Mouse (Mus musculus): ENCODE measurements around the gene Snrpd3.
"Not testable (repeated sequence)": the region's sequence is repeated elsewhere in the genome, so short reads cannot be mapped to it uniquely, and the experiment has no call there.

The Snrpd3 gene

DNA sequence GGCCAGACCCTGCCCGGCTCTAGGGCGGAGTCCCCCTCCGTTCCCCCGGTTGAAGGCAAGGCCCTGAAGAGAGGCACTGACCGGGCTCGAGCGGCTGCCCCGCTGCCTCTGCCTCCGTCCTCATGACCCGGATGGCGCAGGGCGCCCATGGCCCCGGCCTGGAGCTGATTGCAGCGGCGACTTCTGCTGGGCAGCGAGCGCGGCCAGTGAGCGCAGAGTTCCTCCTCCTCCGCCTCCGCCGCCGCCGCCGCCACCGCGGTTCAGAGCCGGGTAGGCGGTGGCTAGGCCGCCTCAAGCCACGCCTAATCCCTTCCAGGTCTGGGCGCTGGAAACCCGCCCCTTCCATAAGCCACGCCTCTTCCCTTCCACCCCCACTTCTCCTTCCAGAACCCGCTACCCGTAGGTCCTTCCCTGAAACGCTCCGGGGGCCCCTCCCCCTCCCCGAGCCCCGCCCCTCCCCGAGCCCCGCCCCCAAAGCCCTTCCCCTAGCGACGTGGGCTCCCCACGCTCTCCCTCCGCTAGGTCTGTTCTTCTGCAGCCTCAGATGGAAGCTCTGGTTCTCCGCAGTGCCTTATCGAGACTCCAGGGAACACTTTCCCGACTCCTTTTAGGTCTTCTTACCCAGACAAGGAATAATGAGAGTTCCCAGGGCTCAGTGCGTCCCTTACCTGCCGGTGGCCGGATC lies at the start of gene Snrpd3:
Snrpd3 (plus strand) TSS at position 479 of the 685 bp plus-strand sequence.
- peak; percentile 98 for DNase-seq (ENCODE audit: low read depth)

GRCm38 (mm10) chr10:75473411-75473810 lies 43.9 kb upstream of the Snrpd3 start:
- no peak for DNase-seq (ENCODE audit: low read depth)

GRCm38 (mm10) chr10:75474571-75474970 lies 42.8 kb upstream of the Snrpd3 start:
- no peak for DNase-seq (ENCODE audit: low read depth)

DNA sequence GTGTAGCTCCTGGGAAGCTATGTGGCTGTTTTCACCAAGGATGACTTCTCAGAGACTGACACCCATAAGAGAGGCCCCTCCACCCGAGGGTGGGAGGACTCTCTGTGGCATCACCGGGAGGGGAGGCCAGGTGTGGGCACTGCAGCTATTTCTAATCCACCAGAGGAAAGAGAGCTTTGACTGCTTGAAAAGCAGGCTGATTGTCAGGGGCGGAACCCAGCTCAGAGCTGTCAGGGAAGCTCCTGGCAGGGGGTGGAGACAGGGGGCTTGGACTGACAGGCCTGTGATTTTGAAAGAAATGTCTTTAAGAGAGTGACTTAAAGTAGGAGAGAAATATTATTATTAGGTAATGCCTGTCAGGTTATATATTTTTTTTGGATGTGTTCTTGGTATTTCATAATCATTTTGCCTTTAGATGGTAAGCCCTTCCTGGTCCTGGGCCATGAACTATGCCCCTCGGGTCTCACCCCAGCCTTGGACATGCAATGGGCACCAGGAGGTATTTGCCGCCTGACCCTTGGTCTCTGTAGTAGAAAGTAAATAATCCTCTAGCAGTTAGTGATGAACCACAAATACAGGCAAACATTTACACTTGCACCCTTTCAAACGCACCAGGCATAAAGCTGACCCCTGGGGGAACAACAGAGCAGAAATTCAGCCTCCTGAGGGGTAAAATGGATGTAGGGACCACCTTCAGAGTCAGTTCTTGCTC lies 42.1 kb upstream of the Snrpd3 start:
- not testable (repeated sequence) for DNase-seq (ENCODE audit: low read depth)

DNA sequence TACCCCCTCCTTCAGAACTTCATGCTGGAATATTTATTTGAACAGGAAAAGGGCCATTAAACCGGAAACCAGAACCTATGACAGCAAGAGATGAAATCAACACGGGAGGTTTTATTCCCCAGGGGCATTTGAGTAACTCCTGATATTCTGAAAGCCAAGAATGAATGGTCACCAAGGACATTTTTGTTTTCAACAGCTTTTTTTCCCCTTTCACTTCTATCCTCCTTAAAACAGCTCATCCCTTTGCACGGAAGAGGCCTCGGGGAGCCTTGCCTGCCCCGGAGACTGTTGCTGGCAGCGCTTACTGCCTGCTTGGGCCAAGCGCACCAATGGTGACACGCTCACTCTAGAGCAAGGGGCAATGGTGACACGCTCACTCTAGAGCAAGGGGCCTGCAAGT lies 40.3 kb upstream of the Snrpd3 start:
- no peak for DNase-seq (ENCODE audit: low read depth)

DNA sequence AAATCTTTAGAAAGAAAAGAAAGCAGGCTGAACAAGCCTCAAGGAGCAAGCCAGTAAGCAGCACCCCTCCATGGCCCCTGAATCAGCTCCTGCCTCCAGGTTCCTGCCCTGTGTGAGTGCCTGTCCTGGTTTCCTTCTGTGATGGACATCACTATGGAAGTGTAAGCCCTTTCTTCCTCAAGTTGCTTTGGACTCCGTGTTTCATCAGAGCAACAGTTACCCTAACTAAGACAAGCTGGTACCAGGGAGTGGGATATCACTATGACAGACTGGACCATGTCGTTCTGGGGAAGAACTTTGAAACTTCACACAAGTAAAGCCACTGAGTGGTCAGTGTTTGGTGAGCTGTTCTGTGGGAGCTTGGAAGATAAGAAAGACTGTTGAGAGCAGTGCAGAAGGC lies 37.4 kb upstream of the Snrpd3 start:
- DNase-seq (ENCODE audit: low read depth) = no peak

- DNase-seq (ENCODE audit: low read depth) = no peak
Observed at GRCm38 (mm10) chr10:75481703-75482102, 35.6 kb upstream of the Snrpd3 start.

GRCm38 (mm10) chr10:75482271-75482670 lies 35.1 kb upstream of the Snrpd3 start:
- no peak for DNase-seq (ENCODE audit: low read depth)

DNA sequence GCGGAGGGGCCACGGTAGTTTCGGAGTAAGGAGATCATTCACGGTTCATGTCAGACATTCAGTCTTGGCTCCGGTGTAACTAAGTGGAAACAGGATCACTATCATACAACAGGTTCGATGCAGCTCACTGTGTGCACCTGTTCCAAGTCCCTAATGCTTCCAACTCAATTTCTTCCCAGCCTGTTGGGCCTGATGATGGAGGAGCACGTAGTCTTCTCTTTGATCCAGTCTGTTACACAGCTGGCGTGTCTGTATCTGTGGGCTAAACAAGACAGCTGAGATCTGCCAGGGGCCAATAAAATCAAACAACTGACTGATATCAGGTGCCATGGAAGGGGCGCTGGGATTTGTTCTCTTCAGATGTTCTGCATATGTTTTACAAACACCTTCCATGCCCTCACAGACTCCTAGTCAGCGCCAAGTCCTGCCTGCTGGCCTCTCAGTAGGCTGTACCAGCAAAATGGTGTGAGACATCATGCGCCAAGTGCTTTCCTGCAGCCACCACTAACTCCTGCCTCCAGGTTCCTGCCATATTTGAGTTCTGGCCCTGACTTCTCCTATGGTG lies 34.4 kb upstream of the Snrpd3 start:
- no peak for DNase-seq (ENCODE audit: low read depth)

- DNase-seq (ENCODE audit: low read depth) = no peak
Observed at GRCm38 (mm10) chr10:75484066-75484465, 33.3 kb upstream of the Snrpd3 start.

DNA sequence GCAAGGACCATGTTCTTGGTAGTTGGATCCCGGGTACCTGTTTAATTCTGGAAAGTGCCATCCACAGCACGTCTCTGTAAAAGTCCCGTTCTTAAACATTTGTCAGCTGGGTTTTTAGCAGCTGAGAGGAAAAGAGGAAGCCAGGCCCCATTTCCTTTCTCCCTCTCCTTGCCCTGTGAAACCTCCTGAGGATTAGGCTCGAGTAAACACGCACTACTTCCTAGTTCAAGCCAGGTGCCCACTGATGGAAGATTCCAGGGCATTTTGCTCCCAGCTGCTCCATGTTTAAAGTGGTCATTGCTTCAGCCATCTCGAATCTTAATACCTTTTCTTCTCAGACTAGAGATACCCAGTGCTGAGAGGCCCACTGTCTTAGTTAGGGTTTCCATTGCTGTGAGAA lies 32.6 kb upstream of the Snrpd3 start:
- no peak for DNase-seq (ENCODE audit: low read depth)

DNA sequence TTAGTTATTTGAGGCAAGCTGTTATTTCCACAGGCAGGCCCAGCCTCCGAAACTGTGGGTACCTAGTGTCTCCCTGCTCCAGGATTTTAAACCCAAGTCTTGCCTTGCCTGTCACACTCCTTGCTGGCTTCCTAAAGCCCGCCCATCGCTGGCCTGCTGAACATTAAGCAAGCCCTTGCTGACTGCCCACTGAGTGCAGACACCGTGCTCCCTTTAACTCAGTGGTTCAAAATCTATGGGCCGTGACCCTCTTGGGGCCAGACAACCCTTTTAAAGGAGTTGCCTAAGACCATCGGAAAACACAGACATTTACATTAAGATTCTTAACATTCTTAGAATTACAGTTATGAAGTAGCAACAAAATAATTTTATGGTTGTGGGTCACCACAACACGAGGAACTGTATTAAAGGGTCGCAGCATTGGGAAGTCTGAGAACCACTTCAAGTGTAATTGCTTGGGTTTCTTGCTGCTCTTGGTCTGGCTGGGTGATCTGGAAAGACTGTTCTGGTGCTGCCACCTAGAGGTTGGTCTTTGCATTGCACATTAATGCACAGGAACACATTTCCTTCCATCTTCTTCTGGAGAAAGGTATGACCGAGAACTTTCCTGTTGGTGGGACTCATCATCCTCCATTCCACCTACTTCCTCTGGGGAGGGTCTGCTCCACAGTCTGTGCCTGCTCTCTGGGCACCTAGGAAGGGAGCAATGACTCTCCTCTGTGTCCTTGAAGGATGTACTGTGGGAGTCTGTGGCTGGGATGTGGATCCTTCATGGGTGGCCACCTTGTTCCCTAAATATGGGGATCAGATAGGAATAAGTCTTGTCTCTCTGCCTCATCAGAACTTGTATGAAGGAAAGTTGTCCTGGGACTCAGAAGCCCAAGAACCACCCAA lies 31.0 kb upstream of the Snrpd3 start:
- peak; percentile 87 for DNase-seq (ENCODE audit: low read depth)

GRCm38 (mm10) chr10:75487131-75487530 lies 30.2 kb upstream of the Snrpd3 start:
- DNase-seq (ENCODE audit: low read depth) = no peak

GRCm38 (mm10) chr10:75489522-75489921 lies 27.8 kb upstream of the Snrpd3 start:
- no peak for DNase-seq (ENCODE audit: low read depth)

- no peak for DNase-seq (ENCODE audit: low read depth)
Observed at GRCm38 (mm10) chr10:75490731-75491130, 26.6 kb upstream of the Snrpd3 start.

DNA sequence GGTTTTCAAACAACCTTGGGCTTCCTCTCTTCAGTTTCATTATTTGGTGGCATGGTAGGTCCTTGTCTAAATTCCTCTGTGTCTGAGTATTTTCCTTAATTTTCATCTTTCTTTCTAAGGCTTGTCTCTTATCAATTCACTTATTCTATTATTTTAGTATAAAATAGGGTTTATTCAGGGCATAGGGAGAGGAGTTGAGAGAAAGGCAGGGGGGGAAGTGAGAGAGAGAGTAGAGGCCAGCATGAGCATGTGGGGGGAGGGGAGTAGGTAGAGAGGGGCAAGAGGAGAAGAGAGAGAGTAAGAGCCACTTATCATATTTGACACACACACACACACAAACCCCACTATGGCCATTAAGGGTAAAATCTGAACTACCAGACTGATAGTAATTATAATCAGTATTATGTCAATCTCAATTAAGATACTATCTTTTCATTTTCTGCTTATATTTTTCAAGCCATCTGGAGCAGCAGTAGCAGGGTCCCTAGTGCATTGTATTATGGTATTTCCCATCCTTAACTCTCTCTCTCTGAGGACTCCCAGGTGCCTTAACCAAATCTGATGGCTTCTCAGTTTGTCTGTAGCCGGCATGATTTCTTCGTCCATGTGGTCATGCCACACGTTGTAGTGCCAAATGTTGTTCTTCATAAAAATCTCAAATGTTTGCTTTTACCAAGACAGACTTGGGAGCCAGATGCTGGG lies 26.0 kb upstream of the Snrpd3 start:
- DNase-seq (ENCODE audit: low read depth) = no peak

- peak; percentile 63 for DNase-seq (ENCODE audit: low read depth)
Observed at GRCm38 (mm10) chr10:75491936-75492262, 25.5 kb upstream of the Snrpd3 start.

- DNase-seq (ENCODE audit: low read depth) = no peak
Observed at GRCm38 (mm10) chr10:75495304-75495703, 22.0 kb upstream of the Snrpd3 start.

GRCm38 (mm10) chr10:75495921-75496320 lies 21.4 kb upstream of the Snrpd3 start:
- no peak for DNase-seq (ENCODE audit: low read depth)

DNA sequence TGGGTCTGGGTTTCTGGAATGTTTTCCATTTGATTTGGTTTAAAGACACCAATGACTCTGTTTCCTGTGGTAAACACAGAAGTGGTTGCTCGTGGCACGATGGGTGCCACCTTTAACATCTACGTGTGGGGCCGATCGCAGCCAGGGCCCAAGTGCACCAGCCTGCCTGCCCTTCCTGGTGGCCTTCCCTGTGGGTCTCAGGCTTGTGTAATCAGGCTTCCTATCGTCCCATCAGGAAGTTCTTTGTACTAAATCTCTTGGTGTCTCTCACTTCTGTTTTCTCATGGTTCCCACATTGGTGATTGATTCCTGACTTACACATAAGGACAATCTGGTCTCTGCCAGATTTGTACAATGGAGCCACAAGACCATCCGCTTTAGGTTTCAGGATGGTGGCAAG lies 18.1 kb upstream of the Snrpd3 start:
- DNase-seq (ENCODE audit: low read depth) = not testable (repeated sequence)

DNA sequence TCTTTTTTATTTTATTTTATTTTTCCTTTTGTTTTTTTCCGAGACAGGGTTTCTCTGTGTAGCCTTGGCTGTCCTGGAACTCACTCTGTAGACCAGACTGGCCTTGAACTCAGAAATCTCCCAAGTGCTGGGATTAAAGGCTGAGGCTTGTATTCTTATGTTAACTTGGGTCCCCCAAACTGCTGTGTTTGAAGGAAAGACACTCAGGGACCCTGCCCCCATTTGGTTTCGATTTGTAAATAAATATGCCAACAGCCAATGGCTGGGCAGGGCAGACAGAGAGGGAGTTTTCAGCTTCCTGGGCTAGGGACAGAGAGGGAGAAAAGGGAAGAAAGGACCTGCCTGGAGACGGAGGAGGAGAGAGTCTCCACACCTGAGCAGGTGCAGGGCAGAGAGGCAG lies 17.6 kb upstream of the Snrpd3 start:
- DNase-seq (ENCODE audit: low read depth) = no peak

GRCm38 (mm10) chr10:75500345-75500744 lies 17.0 kb upstream of the Snrpd3 start:
- no peak for DNase-seq (ENCODE audit: low read depth)

Data from induced T-regulatory cell, adult 2 months (primary cell).